Mouse (Mus musculus) embryonic facial prominence, embryonic 15.5 days (tissue): ENCODE results near the gene Eipr1. TPM values are rescaled to one million over a fixed set of nuclear protein-coding genes. Genes with fewer than 3 reads are reported as not detected.

Experiments
- ATAC-seq: fragments of 200-750 bp; cut with Nextera tagmentation; 2 replicates; pipeline ENCODE4 v1.8.0; 2017; ENCODE audit warnings: low read depth, moderate TSS enrichment; ENCODE audit not compliant: insufficient number of reproducible peaks, low FRiP score, low TSS enrichment
- H3K27ac ChIP-seq: fragments of 300-500 bp; sonication (generic); replicated peaks from 2 replicates; pipeline ENCODE4 v1.5.1; 2015; ENCODE audit warnings: mild to moderate bottlenecking, inconsistent platforms
- H3K27me3 ChIP-seq: fragments of 300-500 bp; sonication (generic); 2 replicates; pipeline ENCODE4 v1.6.1; 2015; ENCODE audit warnings: inconsistent platforms
- H3K36me3 ChIP-seq: fragments of 300-500 bp; sonication (generic); 2 replicates; pipeline ENCODE4 v1.6.1; 2015; ENCODE audit warnings: mild to moderate bottlenecking, inconsistent platforms
- H3K4me1 ChIP-seq: fragments of 300-500 bp; sonication (generic); 2 replicates; pipeline ENCODE4 v1.6.1; 2015; ENCODE audit warnings: inconsistent platforms
- H3K4me2 ChIP-seq: fragments of 300-500 bp; sonication (generic); replicated peaks from 2 replicates; pipeline ENCODE4 v1.6.1; 2015; ENCODE audit warnings: mild to moderate bottlenecking, inconsistent platforms
- H3K4me3 ChIP-seq: fragments of 300-500 bp; sonication (generic); replicated peaks from 2 replicates; pipeline ENCODE4 v1.5.1; 2015; ENCODE audit warnings: mild to moderate bottlenecking, inconsistent platforms
- H3K9ac ChIP-seq: fragments of 300-500 bp; sonication (generic); 2 replicates; pipeline ENCODE4 v1.6.1; 2015; ENCODE audit warnings: inconsistent platforms
- H3K9me3 ChIP-seq: fragments of 300-500 bp; sonication (generic); replicated peaks from 2 replicates; pipeline ENCODE4 v1.6.1; 2016; ENCODE audit warnings: inconsistent platforms
- WGBS: fragments of 180-500 bp; shearing (Covaris S2); methylation state at CpG from one replicate; pipeline ENCODE4 v1.1.7; 2015; 5-methylcytosine and 5-hydroxymethylcytosine counted together
- polyA plus RNA-seq: library from polyadenylated mRNA; unstranded; fragments of >200 nt; fragmentation: Nextera tagmentation; extraction: Ambion mirVana; gene quantifications from 2 replicates; pipeline ENCODE4 v1.2.1, GENCODE M21; 2015

Gene Eipr1
- polyA plus RNA-seq: 31.5 and 31.6 TPM in 2 replicates

DNA sequence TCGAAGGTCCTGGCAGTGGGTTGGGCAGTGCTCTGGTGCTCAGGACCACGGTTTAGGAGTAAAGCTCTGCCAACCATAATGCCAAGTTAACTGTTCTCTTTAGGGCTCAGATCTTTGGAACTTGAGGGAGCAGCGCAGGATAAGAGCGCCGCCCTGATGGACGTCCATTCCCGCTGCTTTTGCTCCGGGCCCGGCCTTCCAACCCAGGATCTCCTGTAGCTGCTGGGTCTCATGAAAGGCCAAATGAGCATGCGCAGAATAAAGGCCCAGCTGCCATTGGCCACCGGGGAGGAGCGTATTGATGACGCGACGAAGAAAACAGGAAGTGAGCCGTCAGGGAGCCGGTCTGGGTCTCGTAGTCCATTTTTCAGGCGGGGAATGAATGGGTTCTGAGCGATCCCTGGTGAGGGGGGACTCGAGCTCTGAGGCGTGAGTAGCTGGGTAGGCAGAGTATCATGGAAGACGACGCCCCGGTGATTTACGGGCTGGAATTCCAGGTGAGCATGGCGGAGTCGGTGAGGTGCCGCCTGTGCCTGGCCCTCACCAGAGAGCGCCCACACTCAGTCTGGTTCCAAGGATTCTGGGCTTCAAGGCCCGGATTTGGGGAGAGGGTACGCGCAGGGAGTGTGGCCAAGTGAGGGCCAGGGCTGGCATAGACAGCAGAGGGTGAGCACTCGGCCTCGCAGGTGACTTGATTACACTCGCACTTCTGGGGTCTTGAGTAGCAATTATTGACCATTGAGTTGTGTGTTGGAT, at the start of gene Eipr1:
TSS of gene Eipr1 (plus strand) at position 296 of the 756 bp plus-strand sequence.
- H3K27me3 ChIP-seq: no peaks in the 10 kb centered on the region
- WGBS: 3% methylated on average over 36 of the region's 36 CpGs
- peaks cover 7% of the 10 kb centered on the region; the same call in 1 of the 2 replicates for H3K36me3 ChIP-seq
- peaks cover 26% of the 10 kb centered on the region for H3K4me1 ChIP-seq
- ATAC-seq: peak; percentile 80
- H3K4me2 ChIP-seq: peak within 1 kb of the TSS; percentile 96
- no peaks in the 10 kb centered on the region for H3K9me3 ChIP-seq
- H3K27ac ChIP-seq: 0 out of 2 replicates have a peak within 1 kb of the TSS, but pooled peaks have one; percentile 56
- H3K9ac ChIP-seq: peak within 1 kb of the TSS; percentile 51
- H3K4me3 ChIP-seq: peak within 1 kb of the TSS; percentile 88

DNA sequence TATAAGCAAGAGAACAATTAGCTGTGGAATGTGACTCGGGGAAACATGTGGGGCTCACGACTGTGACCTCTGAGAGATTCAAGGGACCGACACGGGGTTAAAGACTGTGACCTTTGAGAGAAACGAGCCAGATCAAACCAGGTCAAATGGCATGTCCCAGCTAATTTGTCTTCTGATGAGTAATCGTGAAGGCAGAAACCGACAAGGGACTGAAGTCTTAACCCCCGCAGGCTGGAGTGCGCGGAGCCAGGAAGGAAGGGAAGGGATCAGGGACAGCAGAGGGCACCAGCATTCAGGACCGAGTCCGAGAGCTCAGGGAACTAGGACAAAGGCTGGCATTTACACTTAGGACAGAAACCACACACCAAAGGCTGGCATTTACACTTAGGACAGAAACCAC, 47.2 kb upstream of the Eipr1 start:
- Histone ChIP-seq H3K4me3 (no peak overlapping the region), H3K27me3 (no peaks in the 10 kb centered on the region), H3K4me2 (no peak overlapping the region), H3K36me3 (peaks cover 11% of the 10 kb centered on the region; the same call in 1 of the 2 replicates), H3K9me3 (no peaks in the 10 kb centered on the region), H3K4me1 (0 out of 2 replicates have a peak, but pooled peaks cover 3% of the 10 kb centered on the region), H3K27ac (no peak overlapping the region), H3K9ac (no peak overlapping the region)
- WGBS: 15% methylated on average over 12 of the region's 12 CpGs
- no peak for ATAC-seq

DNA sequence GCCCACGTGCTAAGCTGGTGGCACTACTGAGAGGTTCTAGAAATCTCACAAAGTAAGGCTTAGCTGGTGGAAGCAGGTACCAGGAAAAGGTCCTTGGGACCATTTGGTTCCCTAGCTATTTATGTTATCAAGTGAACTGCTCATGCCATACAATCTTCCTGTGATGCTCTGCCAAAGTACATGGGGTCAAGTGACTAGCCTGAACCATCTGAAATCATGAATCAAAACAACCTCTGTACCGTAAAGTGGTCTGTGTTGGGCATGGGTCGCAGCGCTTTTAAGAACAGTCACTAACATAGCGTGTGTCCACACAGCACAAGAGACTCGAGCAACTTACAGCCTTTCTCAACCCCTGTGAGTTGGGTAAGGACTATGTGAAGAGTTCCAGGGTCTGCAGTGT, 46.4 kb upstream of the Eipr1 start:
- ATAC-seq: no peak
- Histone ChIP-seq H3K36me3 (peaks cover 20% of the 10 kb centered on the region), H3K4me1 (no peaks in the 10 kb centered on the region), H3K9ac (no peak overlapping the region), H3K4me2 (no peak overlapping the region), H3K9me3 (no peaks in the 10 kb centered on the region), H3K27me3 (no peaks in the 10 kb centered on the region), H3K27ac (no peak overlapping the region), H3K4me3 (no peak overlapping the region)
- WGBS: 80% methylated on average over 6 of the region's 6 CpGs

DNA sequence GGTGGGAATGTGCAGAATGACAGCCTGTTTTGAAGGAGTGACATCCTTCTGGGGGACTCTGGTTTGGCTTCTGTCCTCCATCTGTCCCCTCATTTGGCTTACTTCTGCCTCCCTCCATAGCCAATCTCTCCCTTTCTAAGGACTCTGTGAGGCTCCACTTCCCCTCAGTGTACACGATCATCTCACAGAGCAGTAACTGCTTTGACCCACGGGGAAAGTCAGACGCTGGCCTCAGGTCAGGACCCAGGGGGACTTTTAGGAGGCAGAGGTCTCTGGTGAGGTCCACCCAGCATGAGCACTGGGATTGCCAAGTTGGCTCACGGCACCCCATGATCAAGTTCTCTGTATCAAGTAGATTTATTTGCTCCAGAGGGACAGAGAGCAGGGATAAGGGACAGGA, 43.4 kb upstream of the Eipr1 start:
- Histone ChIP-seq H3K36me3 (peaks cover 46% of the 10 kb centered on the region), H3K9me3 (no peaks in the 10 kb centered on the region), H3K4me3 (no peak overlapping the region), H3K27me3 (no peaks in the 10 kb centered on the region), H3K4me1 (no peaks in the 10 kb centered on the region), H3K9ac (no peak overlapping the region), H3K4me2 (no peak overlapping the region), H3K27ac (no peak overlapping the region)
- WGBS: 87% methylated on average over 4 of the region's 4 CpGs
- ATAC-seq: no peak

DNA sequence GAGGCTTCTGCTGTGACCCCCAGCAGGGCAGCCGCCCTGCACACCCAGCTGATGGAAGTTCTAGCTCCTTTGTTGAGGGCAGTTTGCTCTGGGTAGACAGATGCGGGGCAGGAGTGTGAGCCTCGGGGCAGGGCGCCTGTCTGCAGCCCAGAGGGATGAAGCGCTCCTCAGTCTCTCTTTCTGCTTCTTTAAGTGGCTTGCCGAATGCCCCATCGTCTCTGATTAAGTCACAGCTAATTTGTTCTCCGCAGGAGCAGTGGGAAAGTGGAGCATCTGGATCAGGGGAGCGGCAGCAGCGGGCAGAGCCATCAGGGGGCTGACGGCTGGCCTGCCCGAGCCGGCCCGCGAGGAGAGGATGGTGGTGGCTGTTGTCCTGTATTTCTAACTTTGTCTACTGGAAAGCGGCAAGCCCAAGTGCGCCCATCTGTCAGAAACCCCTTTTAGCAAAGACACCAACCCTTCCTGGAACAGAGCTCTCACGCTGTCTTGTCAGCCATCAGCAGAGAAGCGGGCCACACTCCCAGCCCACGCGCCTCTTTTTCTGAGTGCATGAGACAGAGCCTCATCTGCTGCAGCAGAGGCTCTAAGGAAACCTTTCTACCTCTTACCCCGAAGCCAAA, 40.9 kb upstream of the Eipr1 start:
- 75% methylated on average over 22 of the region's 22 CpGs for WGBS
- Histone ChIP-seq H3K27me3 (no peaks in the 10 kb centered on the region), H3K36me3 (peaks cover 48% of the 10 kb centered on the region), H3K4me3 (no peak overlapping the region), H3K4me2 (no peak overlapping the region), H3K9me3 (no peaks in the 10 kb centered on the region), H3K27ac (no peak overlapping the region), H3K4me1 (no peaks in the 10 kb centered on the region), H3K9ac (no peak overlapping the region)
- no peak for ATAC-seq

DNA sequence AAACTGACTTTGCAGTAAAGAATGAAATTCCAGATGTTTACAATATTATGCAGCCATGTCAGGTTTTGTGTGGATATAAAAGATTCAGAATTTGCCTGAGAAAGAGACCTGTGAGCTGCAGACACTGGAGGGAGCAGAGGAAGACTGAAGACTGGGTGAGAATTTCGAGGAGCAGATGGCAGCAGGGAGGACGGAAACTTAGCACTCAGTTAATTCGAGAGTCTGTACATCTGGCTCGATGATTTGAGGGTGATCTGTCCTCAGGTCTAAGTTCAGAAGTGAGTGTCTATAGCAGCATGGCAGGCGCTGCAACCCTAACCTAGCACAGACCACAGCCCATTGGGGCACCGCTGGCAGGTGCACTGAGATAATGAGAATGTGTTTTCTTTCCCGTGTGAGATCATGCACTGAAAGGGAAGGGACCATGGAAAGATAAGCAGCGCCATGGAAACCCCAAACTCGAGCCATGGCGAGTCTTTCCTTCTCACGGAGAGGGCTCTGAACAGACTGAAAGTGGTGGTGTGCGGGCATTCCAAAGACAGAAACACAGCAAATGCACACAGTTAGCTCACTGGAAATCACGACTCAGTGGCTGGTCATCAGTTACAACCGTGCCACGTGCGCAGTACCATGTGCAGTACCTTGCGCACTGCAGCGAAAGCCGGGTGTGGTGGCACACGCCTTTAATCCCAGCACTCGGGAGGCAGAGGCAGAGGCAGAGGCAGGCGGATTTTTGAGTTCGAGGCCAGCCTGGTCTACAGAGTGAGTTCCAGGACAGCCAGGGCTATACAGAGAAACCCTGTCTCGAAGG, 36.6 kb upstream of the Eipr1 start:
- Histone ChIP-seq H3K9ac (no peak overlapping the region), H3K36me3 (peaks cover 51% of the 10 kb centered on the region), H3K4me1 (no peaks in the 10 kb centered on the region), H3K27ac (no peak overlapping the region), H3K9me3 (no peaks in the 10 kb centered on the region), H3K4me2 (no peak overlapping the region), H3K27me3 (no peaks in the 10 kb centered on the region), H3K4me3 (no peak overlapping the region)
- peak; percentile 65; the same call in 1 of the 2 replicates for ATAC-seq
- WGBS: 89% methylated on average over 24 of the region's 24 CpGs

- Histone ChIP-seq H3K4me1 (no peaks in the 10 kb centered on the region), H3K36me3 (peaks cover 51% of the 10 kb centered on the region), H3K27ac (no peak overlapping the region), H3K9me3 (no peaks in the 10 kb centered on the region), H3K4me3 (no peak overlapping the region), H3K27me3 (no peaks in the 10 kb centered on the region), H3K9ac (no peak overlapping the region), H3K4me2 (no peak overlapping the region)
- 68% methylated on average over 2 of the region's 2 CpGs for WGBS
- no peak for ATAC-seq
These were observed 34.5 kb upstream of the Eipr1 start for GRCm38 (mm10) chr12:28717066-28717465.

DNA sequence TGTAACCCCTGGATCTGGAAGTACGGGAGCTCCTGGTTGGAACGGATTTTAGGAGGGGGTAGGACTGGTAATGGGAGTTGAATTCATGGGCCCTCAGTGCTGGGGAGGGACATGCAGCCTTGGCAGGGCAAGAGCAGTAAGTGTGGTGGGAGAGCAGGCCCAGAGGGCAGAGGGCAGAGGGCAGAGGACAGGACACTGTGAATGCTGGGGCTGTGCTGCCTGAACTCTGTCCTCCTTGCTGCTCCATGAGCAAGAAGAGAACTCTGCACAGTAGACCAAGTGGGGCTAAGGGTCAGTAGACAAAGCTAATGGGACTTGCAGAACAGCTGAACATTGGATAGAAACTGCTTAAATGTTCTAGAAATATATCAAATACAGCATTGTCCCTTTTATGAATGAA, 33.5 kb upstream of the Eipr1 start:
- H3K4me2 ChIP-seq: no peak overlapping the region
- WGBS: 89% methylated on average over 2 of the region's 2 CpGs

DNA sequence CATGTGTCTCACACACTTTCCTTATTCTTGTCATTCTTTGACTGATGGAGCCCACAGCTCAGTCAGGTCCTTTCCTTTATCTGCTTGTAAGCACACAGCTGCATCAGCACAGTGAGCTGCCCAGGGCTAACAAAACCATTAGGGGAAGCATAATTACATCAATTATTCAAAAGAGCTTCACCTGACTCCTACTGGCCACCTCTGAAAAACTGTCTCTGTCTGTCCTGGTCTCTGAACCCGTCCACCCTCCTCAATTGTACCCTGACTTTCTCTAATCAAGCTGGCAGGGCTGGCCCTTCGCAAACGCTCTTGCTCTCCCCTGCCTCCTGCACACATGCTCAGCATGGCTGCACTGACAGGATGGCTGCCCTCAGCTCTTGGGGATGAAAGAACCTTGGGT, 27.2 kb upstream of the Eipr1 start:
- 68% methylated on average over 3 of the region's 3 CpGs for WGBS
- Histone ChIP-seq H3K27ac (no peak overlapping the region), H3K27me3 (no peaks in the 10 kb centered on the region), H3K4me1 (no peaks in the 10 kb centered on the region), H3K9ac (no peak overlapping the region), H3K9me3 (no peaks in the 10 kb centered on the region), H3K4me2 (no peak overlapping the region), H3K4me3 (no peak overlapping the region), H3K36me3 (peaks cover 51% of the 10 kb centered on the region)
- ATAC-seq: no peak

More for the DNA sequence above, 33.5 kb upstream of the Eipr1 start:
- no peak for ATAC-seq
- Histone ChIP-seq H3K36me3 (peaks cover 44% of the 10 kb centered on the region), H3K4me3 (no peak overlapping the region), H3K4me1 (no peaks in the 10 kb centered on the region), H3K27me3 (no peaks in the 10 kb centered on the region), H3K9ac (no peak overlapping the region), H3K27ac (no peak overlapping the region), H3K9me3 (no peaks in the 10 kb centered on the region)

- Histone ChIP-seq H3K36me3 (peaks cover 41% of the 10 kb centered on the region), H3K9me3 (no peaks in the 10 kb centered on the region), H3K4me3 (no peak overlapping the region), H3K9ac (no peak overlapping the region), H3K4me2 (no peak overlapping the region), H3K27me3 (no peaks in the 10 kb centered on the region), H3K4me1 (no peaks in the 10 kb centered on the region), H3K27ac (no peak overlapping the region)
- 89% methylated on average over 4 of the region's 4 CpGs for WGBS
- no peak for ATAC-seq
These were observed 25.4 kb upstream of the Eipr1 start for GRCm38 (mm10) chr12:28726204-28726603.

GRCm38 (mm10) chr12:28727061-28727460, 24.5 kb upstream of the Eipr1 start:
- Histone ChIP-seq H3K4me2 (no peak overlapping the region), H3K27me3 (no peaks in the 10 kb centered on the region), H3K9me3 (no peaks in the 10 kb centered on the region), H3K4me1 (no peaks in the 10 kb centered on the region), H3K9ac (no peak overlapping the region), H3K4me3 (no peak overlapping the region), H3K36me3 (peaks cover 39% of the 10 kb centered on the region), H3K27ac (no peak overlapping the region)
- no peak for ATAC-seq
- WGBS: 81% methylated on average over 5 of the region's 5 CpGs
